Mouse (Mus musculus) CH12.LX (cell line): ENCODE data around the gene Ryk. TPM values are rescaled to one million over a fixed set of nuclear protein-coding genes. Genes with fewer than 3 reads are reported as not detected.

ENCODE experiments used
- DNase-seq: peaks from one replicate; pipeline ENCODE4 v3.0.0-alpha.2; 2013; ENCODE audit errors: extremely low read depth
- H3K27ac ChIP-seq: 2 replicates; pipeline ENCODE4 v1.5.1; 2012; ENCODE audit warnings: low read depth, mild to moderate bottlenecking, control low read depth, moderate library complexity; ENCODE audit not compliant: insufficient read depth
- H3K27me3 ChIP-seq: replicated peaks from 2 replicates; pipeline ENCODE3; 2012; ENCODE audit warnings: inconsistent platforms
- H3K36me3 ChIP-seq, 2 experiments: replicated peaks in 1 of 2; 2 replicates each; pipeline versions ENCODE3 to v1.6.1; 2012; ENCODE audit warnings: inconsistent platforms in 1 of 2, low read length in 1 of 2, mild to moderate bottlenecking in 1 of 2, mixed read lengths in 1 of 2, moderate library complexity in 1 of 2; ENCODE audit not compliant: control insufficient read depth in 1 of 2, insufficient read depth in 1 of 2
- H3K4me1 ChIP-seq, 2 experiments: 2 replicates each; pipeline ENCODE4 v1.6.1; 2012; ENCODE audit warnings: inconsistent platforms in 1 of 2, moderate library complexity in 1 of 2; ENCODE audit not compliant: insufficient read depth in 2 of 2, control insufficient read depth in 1 of 2
- H3K4me2 ChIP-seq: 2 replicates; pipeline ENCODE4 v1.6.1; 2012; ENCODE audit warnings: low read depth, mild to moderate bottlenecking, control low read depth; ENCODE audit not compliant: poor library complexity, insufficient read depth, severe bottlenecking
- H3K4me3 ChIP-seq, 3 experiments: fragments of 150-350 bp in 1 of 3; sonication (generic) in 1 of 3; replicated peaks in 1 of 3; 2 replicates each; pipeline versions ENCODE3 to v1.5.1; 2011 to 2012; ENCODE audit warnings: low read depth in 2 of 3, low read length in 2 of 3, mild to moderate bottlenecking in 2 of 3, moderate library complexity in 2 of 3, control low read depth in 1 of 3, improper control_type of control experiment in 1 of 3, inconsistent platforms in 1 of 3, mixed read lengths in 1 of 3; ENCODE audit not compliant: poor library complexity in 1 of 3
- H3K79me2 ChIP-seq: replicated peaks from 2 replicates; pipeline ENCODE4 v1.6.1; 2012; ENCODE audit warnings: mild to moderate bottlenecking, moderate library complexity; ENCODE audit not compliant: control insufficient read depth, poor library complexity, insufficient read depth, severe bottlenecking; ENCODE audit errors: extremely low read depth
- H3K9ac ChIP-seq: 2 replicates; pipeline ENCODE4 v1.6.1; 2012; ENCODE audit warnings: low read depth, mild to moderate bottlenecking, control low read depth, moderate library complexity; ENCODE audit not compliant: insufficient read depth
- H3K9me3 ChIP-seq: replicated peaks from 2 replicates; pipeline ENCODE3; 2012; ENCODE audit warnings: low read length, inconsistent platforms, mixed read lengths
- CHD2 ChIP-seq: IDR thresholded peaks from 2 replicates; pipeline ENCODE4 v1.6.1; 2011; ENCODE audit warnings: low read length, improper control_type of control experiment
- CTCF ChIP-seq, 2 experiments: IDR thresholded peaks in 1 of 2; conservative IDR thresholded peaks in 1 of 2; 2 replicates each; pipeline ENCODE4 v1.5.1; 2011 to 2012; ENCODE audit warnings: low read depth in 2 of 2, low read length in 2 of 2, improper control_type of control experiment in 1 of 2, inconsistent platforms in 1 of 2, mild to moderate bottlenecking in 1 of 2, moderate library complexity in 1 of 2
- E2F4 ChIP-seq: IDR thresholded peaks from 2 replicates; pipeline ENCODE4 v1.6.1; 2011; ENCODE audit warnings: low read depth, low read length, improper control_type of control experiment; ENCODE audit not compliant: insufficient replicate concordance
- ELF1 ChIP-seq: IDR thresholded peaks from 2 replicates; pipeline ENCODE4 v1.6.1; 2014; ENCODE audit warnings: low read depth, mild to moderate bottlenecking, inconsistent platforms, low read length, improper control_type of control experiment
- ETS1 ChIP-seq: conservative IDR thresholded peaks from 2 replicates; pipeline ENCODE4 v1.6.1; 2012; ENCODE audit warnings: low read depth, mild to moderate bottlenecking, inconsistent platforms, low read length, improper control_type of control experiment, moderate library complexity
- HCFC1 ChIP-seq: IDR thresholded peaks from 2 replicates; pipeline ENCODE4 v1.6.1; 2012; ENCODE audit warnings: low read depth, mild to moderate bottlenecking, inconsistent platforms, low read length, improper control_type of control experiment
- IRF4 ChIP-seq: IDR thresholded peaks from 2 replicates; pipeline ENCODE4 v1.6.1; 2014; ENCODE audit warnings: low read depth, mild to moderate bottlenecking, inconsistent platforms, low read length, improper control_type of control experiment
- JUN ChIP-seq: IDR thresholded peaks from 2 replicates; pipeline ENCODE4 v1.6.1; 2011; ENCODE audit warnings: low read depth, mild to moderate bottlenecking, low read length, improper control_type of control experiment, moderate library complexity; ENCODE audit not compliant: insufficient read depth
- KAT2A ChIP-seq: IDR thresholded peaks from 2 replicates; pipeline ENCODE4 v1.6.1; 2012; ENCODE audit warnings: low read length, improper control_type of control experiment, inconsistent platforms; ENCODE audit not compliant: insufficient replicate concordance
- MAZ ChIP-seq: IDR thresholded peaks from 2 replicates; pipeline ENCODE4 v1.6.1; 2012; ENCODE audit warnings: low read depth, mild to moderate bottlenecking, inconsistent platforms, low read length, improper control_type of control experiment, moderate library complexity
- MEF2A ChIP-seq: IDR thresholded peaks from 2 replicates; pipeline ENCODE4 v1.6.1; 2014; ENCODE audit warnings: low read depth, mild to moderate bottlenecking, inconsistent platforms, low read length, improper control_type of control experiment, borderline replicate concordance
- MYC ChIP-seq: IDR thresholded peaks from 2 replicates; pipeline ENCODE4 v1.6.1; 2011; ENCODE audit warnings: low read depth, mild to moderate bottlenecking, improper control_type of control experiment, low read length
- NELFE ChIP-seq: IDR thresholded peaks from 2 replicates; pipeline ENCODE4 v1.6.1; 2011; ENCODE audit warnings: low read depth, low read length, improper control_type of control experiment
- POLR2AphosphoS2 ChIP-seq: IDR thresholded peaks from 2 replicates; pipeline ENCODE4 v1.6.1; 2011; ENCODE audit warnings: low read depth, low read length, improper control_type of control experiment
- TBP ChIP-seq: conservative IDR thresholded peaks from 2 replicates; pipeline ENCODE4 v1.6.1; 2011; ENCODE audit warnings: low read depth, low read length, improper control_type of control experiment
- TCF12 ChIP-seq: IDR thresholded peaks from 2 replicates; pipeline ENCODE4 v1.6.1; 2014; ENCODE audit warnings: low read depth, mild to moderate bottlenecking, inconsistent platforms, low read length, improper control_type of control experiment
- UBTF ChIP-seq: IDR thresholded peaks from 2 replicates; pipeline ENCODE4 v1.6.1; 2012; ENCODE audit warnings: low read depth, mild to moderate bottlenecking, inconsistent platforms, low read length, improper control_type of control experiment, moderate library complexity
- USF1 ChIP-seq: IDR thresholded peaks from 2 replicates; pipeline ENCODE4 v1.6.1; 2014; ENCODE audit warnings: low read depth, mild to moderate bottlenecking, inconsistent platforms, low read length, improper control_type of control experiment
- dilution Hi-C: fragments of 300-500 bp; cut with MboI; formaldehyde crosslinking; loops from 2 replicates; pipeline ENCODE4 v1.14.3; 2020; ENCODE audit warnings: low sequenced_read_pairs; ENCODE audit not compliant: extremely low pct_unique_long_range_greater_than_20kb, extremely low pct_ligation_motif_present
- in situ Hi-C: fragments of 300-500 bp; cut with MboI; formaldehyde crosslinking; loops from 3 replicates; pipeline ENCODE4 v1.14.3; 2019; ENCODE audit warnings: low sequenced_read_pairs, low pct_ligation_motif_present, low pct_unique_long_range_greater_than_20kb, mixed read lengths
- polyA plus RNA-seq: library from polyadenylated mRNA; unstranded; fragments of >175 nt; gene quantifications from 2 replicates; pipeline ENCODE4 v1.2.1, GENCODE M21; 2012; ENCODE audit warnings: low read depth; ENCODE audit not compliant: insufficient read length
- total RNA-seq, 2 experiments: library from RNA; depleted of rRNA; stranded (reverse); fragments of 300-350 nt in 1 of 2; fragments of >200 nt in 1 of 2; gene quantifications; 2 replicates each; pipeline ENCODE4 v1.2.3; 2012 to 2014

Ryk gene
- total and polyA plus RNA-seq, 3 experiments = 12.8 to 27.2 (median 21.4) TPM

GRCm38 (mm10) chr9:102857856-102858255 lies 23.1 kb downstream of the Ryk start:
- Histone ChIP-seq H3K4me3 (no peak overlapping the region), H3K27me3 (no peaks in the 10 kb centered on the region), H3K9me3 (peaks cover 3% of the 10 kb centered on the region), H3K9ac (no peak overlapping the region), H3K4me1 (peaks cover 5 to 28% of the 10 kb centered on the region in 2 experiments), H3K4me2 (no peak overlapping the region), H3K79me2 (no peaks in the 10 kb centered on the region), H3K36me3 (peaks cover 0 to 21% of the 10 kb centered on the region in 2 experiments), H3K27ac (no peak overlapping the region)
- dilution Hi-C loops (no loop called here), in situ Hi-C loops (no loop called here)
- TF ChIP-seq CTCF (conservative IDR thresholded peaks at IDR 0.05 in 1 of 2, IDR thresholded peaks at IDR 0.05 in 1 of 2; ENCODE audit: low read depth in 2 of 2, low read length in 2 of 2) = no peak
- TF ChIP-seq KAT2A = no peak
- TF ChIP-seq ETS1 = no peak
- no peak for TF ChIP-seq UBTF
- no peak for TF ChIP-seq JUN
- no peak for TF ChIP-seq ELF1
- no peak for TF ChIP-seq HCFC1
- TF ChIP-seq NELFE = no peak
- TF ChIP-seq TBP = no peak
- TF ChIP-seq CHD2 = no peak
- no peak for TF ChIP-seq MYC
- no peak for TF ChIP-seq POLR2AphosphoS2
- TF ChIP-seq USF1 = no peak
- no peak for TF ChIP-seq MAZ
- no peak for TF ChIP-seq MEF2A
- TF ChIP-seq IRF4 = no peak
- no peak for DNase-seq

DNA sequence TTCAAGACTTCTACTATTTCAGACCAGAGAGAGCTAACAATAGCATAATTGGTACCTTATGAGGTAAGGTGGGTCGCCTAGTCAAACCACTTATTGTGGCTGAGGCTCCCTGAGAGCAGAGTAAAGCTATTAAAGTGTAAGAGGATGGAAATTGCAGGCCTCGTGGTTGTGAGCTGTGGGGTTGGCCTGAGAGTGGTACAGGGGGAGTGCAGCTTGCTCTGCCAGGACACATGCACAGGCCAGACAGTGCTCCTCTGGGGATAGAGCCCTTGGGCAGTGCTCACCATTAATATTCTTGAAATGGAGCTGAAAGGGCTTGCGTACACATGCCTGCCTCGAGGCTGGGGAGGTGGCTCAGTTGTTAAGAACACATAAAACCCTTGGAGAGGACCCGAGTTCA lies 23.6 kb downstream of the Ryk start:
- dilution Hi-C loops = no loop called here
- in situ Hi-C loops = no loop called here
- DNase-seq = no peak
- peaks cover 3% of the 10 kb centered on the region for H3K9me3 ChIP-seq
- no peak overlapping the region for H3K9ac ChIP-seq
- H3K27me3 ChIP-seq = no peaks in the 10 kb centered on the region
- H3K4me1 ChIP-seq = peaks cover 5 to 24% of the 10 kb centered on the region in 2 experiments
- no peak overlapping the region for H3K4me3 ChIP-seq
- H3K79me2 ChIP-seq = no peaks in the 10 kb centered on the region
- H3K4me2 ChIP-seq = no peak overlapping the region
- H3K27ac ChIP-seq = no peak overlapping the region
- TF ChIP-seq TCF12 = no peak
- no peak for TF ChIP-seq E2F4
- no peak for TF ChIP-seq JUN
- H3K36me3 ChIP-seq = peaks cover 0 to 22% of the 10 kb centered on the region in 2 experiments
